Mouse (Mus musculus) right cerebral cortex, postnatal 25 days (tissue): Measurements from ENCODE around the gene Abcb4.
"Not testable (repeated sequence)": the region's sequence is repeated elsewhere in the genome, so short reads cannot be mapped to it uniquely, and the experiment has no call there.

Experiments
- DNase-seq: peaks from one replicate; pipeline ENCODE4 v3.0.0; 2022

Abcb4 gene

GRCm38 (mm10) chr5:8893300-8894103 is at the start of gene Abcb4:
TSS of gene Abcb4 (plus strand) at chr5:8893717.
- peak; percentile 78 for DNase-seq

DNA sequence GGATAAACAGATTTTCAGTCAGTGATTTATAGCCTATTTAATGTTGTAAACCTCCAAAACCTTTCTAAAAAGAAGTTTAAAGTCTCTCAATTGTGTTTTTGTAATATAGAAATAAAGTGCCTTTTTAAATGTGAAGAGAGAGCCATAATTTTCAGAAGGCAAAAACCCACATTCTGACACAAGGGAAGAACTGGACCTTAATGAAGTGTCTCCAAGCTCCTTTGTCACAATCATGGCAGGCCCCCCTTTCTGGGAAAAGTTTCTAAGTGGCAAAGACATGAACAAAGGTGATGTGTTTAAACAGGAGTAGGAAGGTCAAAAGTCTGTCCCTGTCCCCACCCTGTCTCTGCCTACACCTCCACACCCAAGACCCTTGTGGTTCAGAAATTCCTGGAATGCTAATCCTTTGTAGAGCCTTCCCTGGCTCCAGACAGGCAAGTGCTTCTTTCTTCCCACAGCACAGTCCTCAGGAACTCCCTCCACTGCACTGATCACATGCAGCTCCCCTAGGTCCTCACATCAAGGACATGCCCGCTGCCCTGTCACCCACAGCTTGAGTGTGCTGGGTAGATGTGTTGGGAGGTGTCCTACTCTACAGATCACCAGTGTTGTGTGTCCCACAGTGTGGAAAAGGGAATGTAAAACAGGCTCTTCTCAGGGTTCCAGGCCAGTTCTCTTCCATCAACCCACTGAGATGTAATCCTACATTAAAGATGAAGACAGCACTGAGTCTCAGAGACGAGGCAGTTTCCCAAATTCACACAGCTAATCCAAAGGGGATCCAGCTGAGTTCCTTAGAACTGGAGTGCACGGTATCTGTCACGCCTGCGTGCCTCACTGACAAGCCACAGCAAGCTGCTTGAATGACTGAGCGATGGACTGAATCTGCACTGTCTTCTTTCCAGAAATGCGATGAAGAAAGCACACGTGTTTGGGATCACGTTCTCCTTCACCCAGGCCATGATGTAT is 44.6 kb upstream of the Abcb4 start:
- not testable (repeated sequence) for DNase-seq

- DNase-seq, result no peak
Measured at GRCm38 (mm10) chr5:8850851-8851250, 42.7 kb upstream of the Abcb4 start.

DNA sequence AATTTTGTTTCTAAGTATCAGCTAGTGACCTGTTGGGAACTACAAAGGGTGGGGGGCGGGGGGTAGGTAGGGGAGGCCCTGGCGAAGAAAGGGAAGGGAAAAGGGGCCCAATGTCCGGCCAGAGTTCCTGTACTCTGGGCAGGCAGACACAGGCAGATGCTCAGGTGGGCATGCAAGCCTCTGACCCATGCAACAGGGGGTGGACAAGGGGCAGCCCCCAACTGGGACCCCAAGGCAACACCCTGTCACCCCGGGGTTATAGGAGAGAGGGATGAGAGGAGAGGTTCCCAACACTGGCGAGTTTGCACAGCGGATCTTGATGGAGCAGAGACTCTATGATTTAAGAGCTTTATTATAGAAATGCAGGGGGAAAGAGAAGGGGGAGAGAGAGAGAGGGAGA is 36.3 kb upstream of the Abcb4 start:
- DNase-seq, result no peak

GRCm38 (mm10) chr5:8861811-8862210 is 31.7 kb upstream of the Abcb4 start:
- no peak for DNase-seq

DNA sequence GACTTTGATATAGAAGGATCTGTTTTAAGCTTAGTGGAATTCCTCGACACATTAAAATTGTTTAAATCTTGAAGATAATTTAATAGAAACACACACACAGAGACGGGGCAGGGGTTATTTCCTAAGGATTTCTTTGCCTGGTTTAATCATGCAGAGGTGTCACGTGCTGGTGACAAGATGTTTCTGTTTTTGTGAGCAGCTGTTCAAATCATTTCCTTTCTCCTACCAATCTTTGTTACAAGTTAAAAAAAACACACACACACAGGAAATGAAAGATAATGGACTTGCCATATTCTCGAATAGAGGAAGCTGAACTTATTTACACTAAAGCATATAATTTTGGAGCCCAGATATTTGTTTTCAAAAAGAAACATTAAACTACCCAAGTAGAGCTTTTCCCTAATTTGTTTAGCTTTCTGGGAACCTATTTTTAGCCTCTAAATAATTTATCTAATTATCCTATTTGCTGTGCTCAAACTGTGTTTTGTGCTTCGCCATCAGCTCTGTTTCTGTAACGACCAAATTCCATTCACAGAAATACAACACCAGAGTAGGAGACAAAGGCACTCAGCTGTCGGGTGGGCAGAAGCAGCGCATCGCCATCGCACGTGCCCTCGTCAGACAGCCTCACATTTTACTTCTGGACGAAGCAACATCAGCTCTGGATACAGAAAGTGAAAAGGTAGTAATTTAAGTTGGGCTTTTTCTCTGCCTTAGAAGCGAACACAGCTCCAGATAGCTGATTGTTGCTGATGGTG is 29.8 kb upstream of the Abcb4 start:
- DNase-seq, result no peak

DNA sequence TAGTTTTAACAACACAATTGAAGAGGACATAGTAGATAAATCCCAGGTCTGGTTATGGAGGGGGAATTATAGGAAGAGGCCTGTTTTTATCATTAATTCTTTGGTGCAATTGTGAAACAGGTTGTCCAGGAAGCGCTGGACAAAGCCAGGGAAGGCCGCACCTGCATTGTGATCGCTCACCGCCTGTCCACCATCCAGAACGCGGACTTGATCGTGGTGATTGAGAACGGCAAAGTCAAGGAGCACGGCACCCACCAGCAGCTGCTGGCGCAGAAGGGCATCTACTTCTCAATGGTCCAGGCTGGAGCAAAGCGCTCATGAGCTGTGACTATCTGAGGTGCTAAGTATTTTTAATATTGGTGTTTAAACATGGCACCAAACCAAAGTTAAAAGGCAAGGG is 27.9 kb upstream of the Abcb4 start:
- DNase-seq, result not testable (repeated sequence)

GRCm38 (mm10) chr5:8866366-8866765 is 27.2 kb upstream of the Abcb4 start:
- DNase-seq, result no peak

DNA sequence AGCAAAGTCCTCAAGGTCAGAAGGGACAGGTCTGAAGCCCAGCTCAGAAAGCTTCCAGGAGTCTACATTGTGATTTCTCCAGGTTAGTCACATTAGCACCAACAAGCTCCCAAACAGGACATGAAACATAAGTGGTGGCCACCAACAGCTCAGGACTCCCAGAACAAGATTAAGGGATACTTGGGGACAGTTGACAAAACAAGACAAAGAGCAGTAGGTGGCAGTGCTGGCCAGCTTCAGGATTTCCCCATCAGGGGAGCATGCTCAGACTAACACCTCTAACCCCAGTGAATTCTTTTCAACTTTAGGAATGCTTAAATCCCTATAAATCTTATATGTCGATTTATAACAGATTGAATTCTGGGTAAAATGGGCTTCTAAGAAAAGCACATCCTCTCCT is 25.5 kb upstream of the Abcb4 start:
- DNase-seq, result no peak

- no peak for DNase-seq
Measured at GRCm38 (mm10) chr5:8872979-8873915, 20.3 kb upstream of the Abcb4 start.

DNA sequence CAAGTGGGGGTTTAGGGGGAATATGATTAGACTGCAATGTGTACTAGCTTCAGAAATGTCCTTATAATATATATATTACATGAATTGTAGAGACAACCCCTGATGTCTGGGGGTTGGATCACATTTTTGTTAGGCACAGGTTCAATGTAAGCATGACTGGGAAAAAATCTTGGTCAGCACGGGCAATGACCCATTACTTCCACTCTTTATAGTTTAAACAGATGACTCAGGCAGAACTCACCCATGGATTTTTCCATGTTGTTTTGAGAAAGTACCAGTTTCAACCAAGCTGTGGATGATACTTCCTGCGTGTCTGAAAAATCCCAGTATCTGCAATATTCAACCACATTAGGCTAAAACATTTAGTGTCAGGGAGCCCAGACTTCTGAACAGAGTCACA is 16.4 kb upstream of the Abcb4 start:
- DNase-seq, result no peak

- no peak for DNase-seq
Measured at GRCm38 (mm10) chr5:8877800-8878199, 15.7 kb upstream of the Abcb4 start.

DNA sequence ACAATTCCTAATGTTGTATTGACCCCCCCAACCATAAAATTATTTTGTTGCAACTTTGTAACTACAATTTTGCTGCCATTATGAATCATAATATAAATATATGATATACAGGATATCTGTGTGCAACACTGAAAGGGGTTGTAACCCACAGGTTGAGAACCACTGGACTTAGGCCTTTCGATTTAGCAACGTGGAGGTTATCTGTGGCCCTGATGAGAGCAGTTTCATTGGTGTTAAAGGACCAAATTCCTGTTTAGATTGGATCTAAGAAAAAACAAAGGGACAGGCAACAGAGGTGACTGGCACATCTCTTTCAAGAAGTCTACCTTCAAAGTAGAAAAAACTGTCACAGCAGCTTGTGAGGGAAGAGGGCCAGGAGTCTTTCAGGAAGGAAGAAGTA is 7.7 kb upstream of the Abcb4 start:
- no peak for DNase-seq

- DNase-seq, result no peak
Measured at GRCm38 (mm10) chr5:8894104-8894425, 548 bp downstream of the Abcb4 start.

GRCm38 (mm10) chr5:8894641-8895490 is 1.3 kb downstream of the Abcb4 start:
- DNase-seq, result no peak

DNA sequence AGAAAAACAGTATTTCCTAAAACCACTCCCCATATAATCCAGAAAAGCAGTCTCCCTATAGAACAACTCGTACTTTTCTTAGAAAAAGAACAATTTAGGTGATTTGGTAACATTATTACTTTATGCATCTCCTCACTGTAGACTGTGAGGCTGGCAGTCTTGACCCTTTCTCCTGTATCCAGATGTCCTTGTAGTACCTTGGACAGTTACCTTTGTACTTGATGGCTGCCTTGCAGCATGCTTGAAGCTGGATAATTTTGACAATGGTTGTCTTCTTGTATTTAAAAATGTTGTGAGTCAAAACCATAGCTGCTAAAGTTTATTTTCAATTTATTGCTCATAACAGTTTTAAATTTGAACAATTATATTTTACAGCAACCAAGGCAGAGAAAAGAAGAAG is 2.7 kb downstream of the Abcb4 start:
- no peak for DNase-seq

GRCm38 (mm10) chr5:8898246-8898645 is 4.7 kb downstream of the Abcb4 start:
- DNase-seq, result no peak

DNA sequence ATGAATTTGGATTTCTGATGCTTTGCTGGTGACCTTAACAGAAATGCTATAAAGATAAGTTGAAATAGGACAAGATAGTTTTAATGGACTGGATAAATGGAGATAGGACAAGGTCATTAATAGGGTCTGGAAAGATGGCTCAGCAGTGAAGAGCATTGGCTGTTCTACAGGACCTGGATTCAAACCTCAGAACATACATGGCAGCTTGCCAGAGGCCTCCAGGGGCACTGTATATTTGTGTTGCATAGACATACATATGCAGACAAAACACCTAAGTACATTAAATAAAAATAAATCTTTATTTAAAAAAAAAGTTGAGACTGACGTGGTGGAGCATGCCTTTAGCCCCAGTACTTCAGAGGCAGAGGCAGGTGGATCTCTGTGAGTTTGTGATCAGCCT is 7.5 kb downstream of the Abcb4 start:
- DNase-seq, result no peak

- DNase-seq, result no peak
Measured at GRCm38 (mm10) chr5:8902141-8902817, 8.8 kb downstream of the Abcb4 start.

DNA sequence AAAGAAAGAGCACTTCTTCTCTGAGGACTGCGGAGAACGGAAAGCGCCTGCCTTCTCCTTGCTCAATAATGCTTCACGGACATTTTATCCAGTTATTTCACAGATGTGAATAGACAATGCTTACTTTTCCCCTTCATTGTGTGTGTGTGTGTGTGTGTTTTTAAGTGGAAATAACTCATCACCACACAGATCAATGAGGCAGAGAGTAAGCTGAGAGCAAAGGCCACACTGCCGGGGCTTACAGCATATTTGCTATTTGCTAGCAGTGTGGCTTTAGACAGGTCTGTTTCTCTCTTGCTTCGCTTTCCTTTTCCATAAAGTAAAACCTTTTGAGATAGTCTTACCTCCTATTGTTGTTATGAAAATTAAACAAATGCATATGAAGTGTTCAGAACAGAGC is 11.0 kb downstream of the Abcb4 start:
- DNase-seq, result no peak
